Mouse (Mus musculus) hindbrain, postnatal 0 days (tissue): ENCODE results near the gene Fuz. TPM values are rescaled to one million over a fixed set of nuclear protein-coding genes. Genes with fewer than 3 reads are reported as not detected.

Experiments used
- ATAC-seq: fragments of 200-750 bp; cut with Nextera tagmentation; 2 replicates; pipeline ENCODE4 v1.8.0; 2017; ENCODE audit warnings: mild to moderate bottlenecking, moderate TSS enrichment, moderate library complexity
- DNase-seq: peaks from one replicate; pipeline ENCODE4 v3.0.0-alpha.2; 2015; ENCODE audit warnings: low spot score
- H3K27ac ChIP-seq: fragments of 300-500 bp; sonication (generic); 2 replicates; pipeline ENCODE4 v1.5.1; 2014; ENCODE audit warnings: mild to moderate bottlenecking
- H3K27me3 ChIP-seq: fragments of 300-500 bp; sonication (generic); 2 replicates; pipeline ENCODE4 v1.6.1; 2014; ENCODE audit warnings: low read length, mixed read lengths; ENCODE audit not compliant: insufficient read depth
- H3K36me3 ChIP-seq: fragments of 300-500 bp; sonication (generic); 2 replicates; pipeline ENCODE4 v1.6.1; 2014; ENCODE audit warnings: low read length, mixed read lengths; ENCODE audit not compliant: insufficient read depth
- H3K4me1 ChIP-seq: fragments of 300-500 bp; sonication (generic); 2 replicates; pipeline ENCODE4 v1.6.1; 2014; ENCODE audit warnings: antibody characterized with exemption, low read length, mixed read lengths; ENCODE audit not compliant: insufficient read depth
- H3K4me2 ChIP-seq: fragments of 300-500 bp; sonication (generic); 2 replicates; pipeline ENCODE4 v1.6.1; 2014; ENCODE audit warnings: low read depth, mild to moderate bottlenecking, low read length, moderate library complexity, mixed read lengths
- H3K4me3 ChIP-seq: fragments of 300-500 bp; sonication (generic); 2 replicates; pipeline ENCODE4 v1.5.1; 2014; ENCODE audit warnings: low read length
- H3K9ac ChIP-seq: fragments of 300-500 bp; sonication (generic); replicated peaks from 2 replicates; pipeline ENCODE4 v1.6.1; 2014; ENCODE audit warnings: mild to moderate bottlenecking, low read length, moderate library complexity, mixed read lengths
- H3K9me3 ChIP-seq: fragments of 300-500 bp; sonication (generic); 2 replicates; pipeline ENCODE4 v1.6.1; 2016; ENCODE audit warnings: low read length, mixed read lengths
- CTCF ChIP-seq: IDR thresholded peaks from 2 replicates; pipeline ENCODE4 v1.5.1; 2016; ENCODE audit warnings: antibody characterized with exemption, control low read depth, low read depth
- WGBS: fragments of 180-500 bp; shearing (Covaris S2); extraction: QIAGEN DNeasy Blood & Tissue Kit; methylation state at CpG from one replicate; pipeline ENCODE4 v1.1.7; 2014; 5-methylcytosine and 5-hydroxymethylcytosine counted together
- polyA plus RNA-seq: library from polyadenylated mRNA; unstranded; fragments of >200 nt; fragmentation: Nextera tagmentation; extraction: Ambion mirVana; gene quantifications from 2 replicates; pipeline ENCODE4 v1.2.1, GENCODE M21; 2015
- total RNA-seq: library from RNA; depleted of rRNA; stranded (reverse); fragments of >200 nt; gene quantifications from 2 replicates; pipeline ENCODE4 v1.2.3, GENCODE M21; 2014

Fuz gene
- total and polyA plus RNA-seq, 2 experiments from 2014 or later = 14.5 to 27.8 TPM

DNA sequence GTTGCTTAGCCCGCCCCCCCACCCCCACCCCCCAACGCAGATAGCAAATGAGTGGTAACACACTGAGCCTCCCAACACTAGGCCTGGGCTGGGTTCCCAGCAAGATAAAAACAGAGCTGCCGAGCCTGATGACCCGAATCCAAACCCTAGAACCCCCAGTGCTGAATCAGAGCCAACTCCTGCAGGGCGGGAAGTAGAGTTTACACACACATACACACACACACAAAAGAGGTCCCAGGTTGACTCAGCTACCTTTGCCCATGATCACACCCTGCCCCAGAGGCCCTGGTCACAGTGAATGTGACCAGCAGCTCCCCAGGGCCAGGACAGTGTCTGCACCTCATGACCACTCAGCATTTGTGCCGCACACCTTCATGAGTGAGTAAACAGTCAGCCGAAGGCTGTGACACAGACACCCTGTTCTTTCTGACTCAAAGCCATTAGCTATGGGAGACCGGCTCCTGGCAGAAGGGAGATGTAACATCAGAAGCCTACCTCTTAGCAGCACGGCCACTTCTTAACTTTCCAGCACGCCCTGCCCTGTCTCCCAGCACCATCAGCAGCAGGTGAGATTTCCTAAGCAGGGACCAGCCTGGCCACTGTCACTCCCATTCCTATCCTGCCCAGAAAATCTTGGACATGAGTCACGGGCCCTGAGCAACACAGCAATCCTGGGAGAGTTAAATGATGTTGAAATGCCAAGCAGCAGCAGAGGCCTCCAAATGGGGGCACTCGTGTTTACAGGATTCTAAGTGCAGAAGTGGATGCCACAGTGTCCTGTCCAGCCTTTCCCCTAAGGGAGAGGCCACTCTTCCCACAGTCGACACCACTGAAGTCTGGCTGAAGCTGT, 7.4 kb upstream of the Fuz start:
- WGBS = 50% methylated on average over 13 of the region's 13 CpGs
- H3K27ac ChIP-seq = peak overlapping the region; percentile 54; the same call in 1 of the 2 replicates
- ATAC-seq = no peak
- no peak overlapping the region for H3K4me3 ChIP-seq
- no peak overlapping the region for H3K9ac ChIP-seq
- peaks cover 18% of the 10 kb centered on the region for H3K4me1 ChIP-seq
- peaks cover 14% of the 10 kb centered on the region for H3K36me3 ChIP-seq
- H3K27me3 ChIP-seq = no peaks in the 10 kb centered on the region
- DNase-seq = no peak
- no peak overlapping the region for H3K4me2 ChIP-seq
- no peaks in the 10 kb centered on the region for H3K9me3 ChIP-seq
- no peak for TF ChIP-seq CTCF

DNA sequence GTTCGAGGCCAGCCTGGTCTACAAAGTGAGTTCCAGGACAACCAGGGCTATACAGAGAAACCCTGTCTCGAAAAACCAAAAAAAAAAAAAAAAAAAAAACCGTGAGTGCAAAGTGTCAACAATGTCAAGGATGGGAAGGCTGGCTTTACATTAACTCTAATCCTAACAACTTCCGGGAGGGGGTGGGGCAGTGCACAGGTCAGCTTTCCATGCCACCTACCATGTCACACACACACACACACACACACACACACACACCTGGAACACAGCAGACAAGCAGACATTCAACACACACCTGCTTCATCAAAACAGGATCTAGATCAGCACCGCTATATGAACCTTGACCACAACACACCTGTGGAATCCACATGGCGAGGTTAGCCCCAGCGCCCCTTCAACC, 5.7 kb upstream of the Fuz start:
- Histone ChIP-seq H3K9me3 (no peaks in the 10 kb centered on the region), H3K4me3 (no peak overlapping the region), H3K4me2 (peak overlapping the region; percentile 93), H3K36me3 (0 out of 2 replicates have a peak, but pooled peaks cover 3% of the 10 kb centered on the region), H3K27me3 (no peaks in the 10 kb centered on the region), H3K9ac (no peak overlapping the region; the same call in 1 of the 2 replicates), H3K27ac (0 out of 2 replicates have a peak overlapping the region, but pooled peaks have one; percentile 3), H3K4me1 (peaks cover 24% of the 10 kb centered on the region)
- 87% methylated on average over 6 of the region's 7 CpGs for WGBS
- DNase-seq = no peak
- TF ChIP-seq CTCF = no peak
- no peak for ATAC-seq

DNA sequence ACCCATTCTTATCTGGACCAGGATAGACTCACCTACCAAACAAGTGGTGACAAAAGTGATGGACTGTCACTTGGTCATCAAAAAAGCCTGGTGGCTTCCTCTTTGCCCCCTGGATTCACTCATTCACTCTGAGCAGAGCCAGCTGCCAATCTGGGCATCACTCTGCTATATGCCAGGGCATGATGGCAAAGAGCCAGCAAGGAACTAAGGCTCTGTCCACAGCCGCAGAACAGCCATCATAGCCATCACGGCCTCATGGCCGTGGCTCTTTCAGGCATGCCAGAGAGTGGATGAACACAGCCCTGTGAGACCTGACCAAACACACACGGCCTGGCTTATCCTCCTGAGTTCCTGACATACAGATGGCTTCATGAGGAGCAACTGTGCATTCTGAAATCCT, 5.1 kb upstream of the Fuz start:
- H3K4me1 ChIP-seq = peaks cover 26% of the 10 kb centered on the region
- H3K27ac ChIP-seq = 0 out of 2 replicates have a peak overlapping the region, but pooled peaks have one; percentile 3
- H3K4me3 ChIP-seq = peak overlapping the region; percentile 73
- no peaks in the 10 kb centered on the region for H3K9me3 ChIP-seq
- 44% methylated on average over 4 of the region's 4 CpGs for WGBS
- H3K9ac ChIP-seq = peak overlapping the region; percentile 83; the same call in 1 of the 2 replicates
- ATAC-seq (no peak), DNase-seq (peak; percentile 58)
- no peaks in the 10 kb centered on the region for H3K27me3 ChIP-seq
- H3K4me2 ChIP-seq = peak overlapping the region; percentile 93
- TF ChIP-seq CTCF = no peak
- 0 out of 2 replicates have a peak, but pooled peaks cover 3% of the 10 kb centered on the region for H3K36me3 ChIP-seq

DNA sequence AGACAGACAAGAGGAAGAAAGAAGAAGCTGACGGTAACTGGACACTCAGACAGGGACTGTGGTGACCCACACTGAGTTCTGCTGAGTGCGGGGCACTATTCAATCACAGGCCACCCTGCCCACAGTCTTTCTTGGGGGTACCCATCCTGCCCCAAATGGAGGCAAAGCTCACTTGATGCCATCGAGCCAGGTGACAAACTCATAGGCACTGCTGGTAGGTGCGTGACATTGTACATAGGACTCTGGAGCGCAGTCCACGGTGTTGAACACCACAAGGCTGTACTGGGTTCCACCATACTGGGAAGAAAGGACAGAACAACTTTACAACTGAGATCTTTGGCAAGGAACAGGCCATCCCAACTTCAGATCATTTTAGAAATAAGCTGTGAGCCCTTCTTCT, 4.3 kb upstream of the Fuz start:
- H3K9me3 ChIP-seq = no peaks in the 10 kb centered on the region
- no peaks in the 10 kb centered on the region for H3K27me3 ChIP-seq
- peaks cover 28% of the 10 kb centered on the region for H3K4me1 ChIP-seq
- peak overlapping the region; percentile 83 for H3K9ac ChIP-seq
- 11% methylated on average over 6 of the region's 6 CpGs for WGBS
- no peaks in the 10 kb centered on the region for H3K36me3 ChIP-seq
- DNase-seq (no peak), ATAC-seq (no peak)
- H3K27ac ChIP-seq = peak overlapping the region; percentile 96
- H3K4me3 ChIP-seq = peak overlapping the region; percentile 73
- H3K4me2 ChIP-seq = peak overlapping the region; percentile 93
- TF ChIP-seq CTCF = no peak

DNA sequence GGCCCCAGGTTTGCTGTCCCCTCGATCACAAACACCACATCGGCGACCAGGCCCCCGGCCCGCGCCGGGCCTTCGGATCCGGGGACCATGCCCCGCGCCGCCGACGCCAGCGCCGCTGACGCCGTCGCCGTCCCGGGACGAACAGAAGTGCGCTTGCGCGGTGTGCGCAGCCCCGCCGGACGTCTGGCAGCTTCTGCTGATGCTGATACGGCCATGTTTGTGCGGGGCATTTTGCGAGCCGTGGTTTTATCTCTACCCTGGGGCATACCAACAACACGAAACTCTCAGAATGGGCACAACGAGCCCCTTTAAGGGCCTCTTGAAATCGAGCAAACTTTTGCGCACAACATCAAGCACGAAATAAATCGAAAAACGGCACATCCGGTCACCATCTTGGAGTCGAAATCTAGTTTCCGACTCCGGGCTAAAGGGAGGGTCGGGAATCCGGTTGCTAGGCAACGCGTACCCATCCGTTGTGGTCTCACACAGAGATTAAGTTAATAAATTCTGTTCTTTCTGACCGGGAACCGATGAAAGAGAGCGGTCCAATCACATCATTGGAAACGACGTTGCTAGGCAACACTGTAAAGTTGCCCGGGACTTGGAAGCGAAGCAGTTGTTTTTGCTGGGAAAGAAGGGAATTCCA, 3.5 kb upstream of the Fuz start, which contains the start of gene Med25:
Gene Med25, minus strand, starts transcription at position 437 of the 646 bp plus-strand sequence.
- peak within 1 kb of the TSS; percentile 73 for H3K4me3 ChIP-seq
- peaks cover 36% of the 10 kb centered on the region for H3K4me1 ChIP-seq
- no peaks in the 10 kb centered on the region for H3K9me3 ChIP-seq
- ATAC-seq (peak; percentile 80), DNase-seq (peak; percentile 98)
- H3K27ac ChIP-seq = peak within 1 kb of the TSS; percentile 96
- H3K36me3 ChIP-seq = no peaks in the 10 kb centered on the region
- peak within 1 kb of the TSS; percentile 93 for H3K4me2 ChIP-seq
- no peaks in the 10 kb centered on the region for H3K27me3 ChIP-seq
- under 1% methylated on average over 56 of the region's 56 CpGs for WGBS
- H3K9ac ChIP-seq = peak within 1 kb of the TSS; percentile 83
- TF ChIP-seq CTCF = no peak

DNA sequence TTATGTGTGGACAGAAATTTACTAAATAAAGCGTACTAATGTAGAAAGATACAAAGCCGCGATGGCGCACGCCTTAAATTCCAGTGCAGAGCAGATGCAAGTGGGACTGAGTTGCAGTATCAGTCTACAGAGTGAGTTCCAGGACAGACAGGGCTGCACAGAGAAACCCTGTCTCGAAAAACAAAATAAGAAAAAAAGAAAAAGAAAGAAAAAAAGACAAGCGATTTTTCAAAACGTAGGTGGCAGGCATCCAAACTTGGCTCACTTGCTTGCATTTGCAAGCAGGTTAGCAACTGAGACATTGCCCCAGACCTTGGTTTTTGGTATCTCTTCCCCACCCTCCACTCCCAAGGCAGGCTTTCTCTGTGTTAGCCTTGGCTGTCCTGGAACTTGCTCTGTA, 2.7 kb upstream of the Fuz start:
- WGBS = 4% methylated on average over 8 of the region's 8 CpGs
- H3K27me3 ChIP-seq = no peaks in the 10 kb centered on the region
- no peaks in the 10 kb centered on the region for H3K36me3 ChIP-seq
- no peak overlapping the region; the same call in 1 of the 2 replicates for H3K9ac ChIP-seq
- ATAC-seq = no peak
- peak overlapping the region; percentile 73 for H3K4me3 ChIP-seq
- peak; percentile 49 for DNase-seq
- no peaks in the 10 kb centered on the region for H3K9me3 ChIP-seq
- TF ChIP-seq CTCF = no peak
- peaks cover 37% of the 10 kb centered on the region for H3K4me1 ChIP-seq
- peak overlapping the region; percentile 93 for H3K4me2 ChIP-seq
- peak overlapping the region; percentile 71 for H3K27ac ChIP-seq
